Mouse (Mus musculus) liver, embryonic 13.5 days (tissue): ENCODE measurements at regions not wholly inside any gene's neighbourhood (a gene's known extent, or its start where the extent isn't known, plus 50 kb on each side); places are given as distances from the start of the nearest gene placed in this dataset.
"Not testable (repeated sequence)": the region's sequence is repeated elsewhere in the genome, so short reads cannot be mapped to it uniquely, and the experiment has no call there.

Experiments
- ATAC-seq: fragments of 200-750 bp; cut with Nextera tagmentation; 2 replicates; pipeline ENCODE4 v1.8.0; 2017; ENCODE audit warnings: low read depth, mild to moderate bottlenecking, moderate number of reproducible peaks, moderate library complexity
- DNase-seq: peaks from one replicate; pipeline ENCODE4 v3.0.0; 2022
- H3K27ac ChIP-seq: fragments of 300-500 bp; sonication (generic); 2 replicates; pipeline ENCODE4 v1.5.1; 2015; ENCODE audit warnings: moderate library complexity, mild to moderate bottlenecking, inconsistent platforms
- H3K27me3 ChIP-seq: fragments of 300-500 bp; sonication (generic); 2 replicates; pipeline ENCODE4 v1.6.1; 2015; ENCODE audit warnings: mild to moderate bottlenecking, inconsistent platforms
- H3K36me3 ChIP-seq: fragments of 300-500 bp; sonication (generic); 2 replicates; pipeline ENCODE4 v1.6.1; 2015; ENCODE audit warnings: mild to moderate bottlenecking, inconsistent platforms
- H3K4me1 ChIP-seq: fragments of 300-500 bp; sonication (generic); replicated peaks from 2 replicates; pipeline ENCODE4 v1.6.1; 2015; ENCODE audit warnings: inconsistent platforms
- H3K4me2 ChIP-seq: fragments of 300-500 bp; sonication (generic); 2 replicates; pipeline ENCODE4 v1.6.1; 2015; ENCODE audit warnings: inconsistent platforms, mild to moderate bottlenecking, moderate library complexity
- H3K4me3 ChIP-seq: fragments of 300-500 bp; sonication (generic); replicated peaks from 2 replicates; pipeline ENCODE4 v1.5.1; 2015; ENCODE audit warnings: mild to moderate bottlenecking, inconsistent platforms
- H3K9ac ChIP-seq: fragments of 300-500 bp; sonication (generic); 2 replicates; pipeline ENCODE4 v1.6.1; 2015; ENCODE audit warnings: mild to moderate bottlenecking, inconsistent platforms
- H3K9me3 ChIP-seq: fragments of 300-500 bp; sonication (generic); replicated peaks from 2 replicates; pipeline ENCODE4 v1.6.1; 2016; ENCODE audit warnings: inconsistent platforms
- WGBS: fragments of 180-500 bp; shearing (Covaris S2); methylation state at CpG from one replicate; pipeline ENCODE4 v1.1.7; 2015; ENCODE audit not compliant: insufficient replicate concordance; 5-methylcytosine and 5-hydroxymethylcytosine counted together

DNA sequence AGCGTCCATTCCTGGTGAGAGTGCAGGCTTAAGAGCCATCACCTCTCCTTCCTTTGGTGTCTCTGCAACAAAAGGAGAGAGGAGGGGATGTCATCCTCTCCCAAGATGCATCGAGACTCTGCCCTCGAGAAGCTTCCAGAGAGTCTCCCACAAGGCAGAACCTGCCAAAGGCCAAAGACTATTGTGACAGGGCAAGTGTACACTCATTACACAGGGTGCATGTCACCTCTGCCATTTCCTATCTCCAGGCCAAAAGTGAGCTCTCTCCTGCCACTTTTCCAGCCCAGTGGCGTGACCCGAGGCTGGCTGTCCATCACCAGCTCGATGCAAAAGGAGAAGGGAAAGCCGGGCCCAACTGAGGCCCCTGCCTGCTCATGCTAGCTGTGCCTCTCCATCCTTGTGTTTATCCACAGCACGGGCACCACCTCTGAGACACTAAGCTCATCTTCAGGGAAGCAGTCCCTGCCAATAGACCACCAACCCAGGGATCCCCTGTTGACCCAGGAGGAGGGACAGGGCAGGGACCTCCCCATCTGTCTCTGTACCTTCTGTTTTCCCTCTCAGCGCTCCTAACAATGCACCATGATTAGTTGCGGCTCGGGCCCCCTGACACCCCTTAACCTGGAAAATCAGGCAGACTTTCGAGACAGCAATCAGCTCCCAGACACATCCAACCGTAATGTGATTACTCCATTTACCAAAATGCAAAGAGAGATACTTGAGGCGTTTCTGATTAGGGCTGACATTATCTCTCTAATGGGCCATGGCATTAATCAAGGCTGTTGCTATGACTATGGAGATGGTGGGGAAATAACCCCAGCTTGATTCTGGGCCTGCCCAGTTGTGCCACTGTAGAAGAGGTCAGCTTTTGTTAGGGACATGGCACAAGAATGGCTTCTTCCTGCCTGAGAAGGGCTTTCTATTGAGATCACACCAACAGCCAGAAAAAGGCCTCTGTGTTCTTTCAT is 106.5 kb upstream of the Rad23b start:
- Histone ChIP-seq H3K9ac (no peak overlapping the region), H3K27ac (no peak overlapping the region), H3K9me3 (no peaks in the 10 kb centered on the region), H3K4me2 (no peak overlapping the region), H3K36me3 (no peaks in the 10 kb centered on the region), H3K4me3 (no peak overlapping the region), H3K4me1 (no peaks in the 10 kb centered on the region), H3K27me3 (no peaks in the 10 kb centered on the region)
- DNase-seq (no peak), ATAC-seq (no peak)
- 61% methylated on average over 14 of the region's 14 CpGs for WGBS

DNA sequence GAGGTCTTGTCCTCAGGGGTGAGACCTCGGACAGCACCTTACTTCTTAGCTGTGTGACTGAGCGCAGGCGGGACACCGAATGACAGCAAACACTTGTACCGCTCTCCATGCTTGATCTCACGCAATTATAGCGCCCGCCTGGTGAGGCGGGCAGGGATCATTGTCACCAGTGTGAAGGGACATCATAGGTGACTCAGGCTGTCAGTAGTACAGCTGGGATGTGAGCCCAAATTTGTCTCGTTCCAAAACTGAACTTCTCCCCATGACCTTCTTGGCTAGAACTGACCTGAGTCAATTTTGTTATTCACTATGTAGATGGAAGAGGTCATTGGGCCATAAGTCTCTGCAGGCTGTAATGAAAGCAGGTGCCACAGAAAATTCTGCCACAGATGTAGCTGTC is 104.1 kb upstream of the Rad23b start:
- no peaks in the 10 kb centered on the region for H3K4me1 ChIP-seq
- ATAC-seq (no peak), DNase-seq (no peak)
- no peak overlapping the region for H3K27ac ChIP-seq
- H3K4me2 ChIP-seq, result no peak overlapping the region
- 71% methylated on average over 10 of the region's 10 CpGs for WGBS
- H3K4me3 ChIP-seq, result no peak overlapping the region
- no peaks in the 10 kb centered on the region for H3K27me3 ChIP-seq
- no peaks in the 10 kb centered on the region for H3K9me3 ChIP-seq
- no peaks in the 10 kb centered on the region for H3K36me3 ChIP-seq
- H3K9ac ChIP-seq, result no peak overlapping the region

DNA sequence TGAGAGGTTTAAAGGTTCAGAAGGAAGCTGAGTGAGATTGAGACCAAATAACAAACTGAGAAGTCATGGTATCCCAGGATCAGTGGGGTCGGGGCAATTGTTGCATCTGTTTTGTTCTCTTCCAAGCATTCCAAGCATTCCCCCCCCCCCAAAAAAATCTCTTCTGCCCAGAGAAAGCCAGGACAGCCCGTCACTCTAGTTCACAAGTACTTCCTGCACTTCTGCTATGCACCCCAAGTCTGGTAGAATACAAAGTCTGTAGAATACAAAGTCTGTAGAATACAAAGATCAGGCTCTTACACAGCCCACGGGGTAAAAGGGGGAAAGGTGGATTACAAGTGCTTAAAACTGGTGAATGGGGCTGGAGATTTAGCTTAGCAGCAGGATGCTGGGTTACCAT is 99.5 kb upstream of the Rad23b start:
- 29% methylated on average over 3 of the region's 3 CpGs for WGBS
- H3K27me3 ChIP-seq, result no peaks in the 10 kb centered on the region

DNA sequence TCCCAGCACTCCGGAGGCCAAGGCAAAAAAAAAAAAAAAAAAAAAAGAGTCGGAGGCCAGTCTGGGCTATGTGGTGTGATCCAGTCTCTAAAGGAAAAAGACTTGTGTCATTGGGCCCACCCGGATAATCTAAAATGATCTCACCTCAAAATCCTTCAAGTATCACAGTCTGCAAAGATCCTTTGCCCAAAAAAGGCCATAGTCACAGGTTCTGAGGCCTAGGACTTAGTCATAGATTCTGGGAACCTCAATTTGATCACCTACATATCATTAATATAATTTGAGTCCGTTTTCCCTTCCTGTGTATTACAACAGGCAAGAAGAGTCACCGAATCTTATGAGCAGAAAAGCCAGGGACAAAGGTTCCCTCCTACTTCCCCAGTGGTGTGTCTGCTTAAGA is 98.3 kb upstream of the Rad23b start:
- Histone ChIP-seq H3K36me3 (no peaks in the 10 kb centered on the region), H3K9me3 (no peaks in the 10 kb centered on the region), H3K27ac (no peak overlapping the region), H3K4me1 (no peaks in the 10 kb centered on the region), H3K27me3 (no peaks in the 10 kb centered on the region), H3K4me3 (no peak overlapping the region), H3K4me2 (no peak overlapping the region), H3K9ac (no peak overlapping the region)
- DNase-seq, result no peak
- ATAC-seq, result no peak
- 57% methylated on average over 5 of the region's 5 CpGs for WGBS

More for the DNA sequence above, 99.5 kb upstream of the Rad23b start:
- Histone ChIP-seq H3K4me3 (no peak overlapping the region), H3K27ac (no peak overlapping the region), H3K9ac (no peak overlapping the region), H3K36me3 (no peaks in the 10 kb centered on the region), H3K4me1 (no peaks in the 10 kb centered on the region), H3K4me2 (no peak overlapping the region), H3K9me3 (no peaks in the 10 kb centered on the region)
- ATAC-seq, result no peak
- DNase-seq, result no peak

DNA sequence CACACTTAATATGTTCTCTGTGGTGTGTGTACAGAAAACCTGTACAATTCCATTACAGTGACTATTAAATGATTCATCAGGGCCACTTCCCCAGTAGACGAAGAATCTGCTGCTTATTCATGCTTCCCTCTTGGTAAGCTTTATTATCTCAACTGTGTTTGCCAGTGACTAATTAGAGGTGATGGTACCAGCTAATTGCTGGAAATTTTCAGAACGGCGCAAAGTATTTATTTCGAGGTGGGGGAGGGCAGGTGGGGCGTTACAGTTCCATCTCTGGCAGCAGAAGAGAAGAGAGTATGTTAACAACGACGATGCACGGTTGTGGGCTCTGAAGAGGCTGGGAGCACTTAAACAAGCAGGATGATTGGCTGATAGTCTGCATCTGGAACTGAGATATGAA is 96.1 kb upstream of the Rad23b start:
- Histone ChIP-seq H3K9me3 (no peaks in the 10 kb centered on the region), H3K27ac (no peak overlapping the region), H3K4me2 (no peak overlapping the region), H3K9ac (no peak overlapping the region), H3K36me3 (no peaks in the 10 kb centered on the region), H3K4me1 (no peaks in the 10 kb centered on the region), H3K27me3 (no peaks in the 10 kb centered on the region), H3K4me3 (no peak overlapping the region)
- WGBS, result 66% methylated on average over 8 of the region's 8 CpGs
- ATAC-seq, result no peak
- no peak for DNase-seq

DNA sequence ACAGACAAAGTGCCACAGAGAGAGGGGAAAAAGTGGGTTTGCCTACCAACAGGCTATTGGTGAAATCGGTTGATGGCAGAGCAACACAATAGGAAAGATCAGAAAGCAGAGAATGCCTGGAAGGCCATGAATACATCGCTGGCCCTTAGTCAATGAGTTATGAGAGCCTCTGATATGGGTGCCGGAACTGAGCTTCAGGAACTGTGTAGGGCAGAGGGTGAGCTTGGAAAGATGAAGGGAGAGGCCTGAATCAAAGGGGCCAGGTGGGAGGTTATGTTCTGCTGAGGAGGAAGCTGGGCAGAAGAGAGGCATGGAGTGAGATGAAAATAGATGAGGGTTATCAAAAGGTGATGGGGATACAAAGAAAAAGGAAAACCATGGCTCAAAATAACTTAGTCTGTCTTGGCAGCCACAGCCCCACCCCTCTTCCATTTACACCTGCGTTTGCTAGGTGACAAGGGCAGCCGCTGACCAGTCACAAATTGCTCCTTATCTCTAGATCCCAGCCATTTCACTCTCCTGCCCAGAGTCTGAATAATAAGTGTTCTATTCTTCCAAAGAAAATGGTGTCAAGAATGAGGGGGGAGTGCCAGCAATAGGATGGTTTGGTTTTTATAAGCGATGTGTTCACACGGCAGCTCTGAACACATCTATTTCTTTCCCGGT is 77.7 kb upstream of the Rad23b start:
- H3K36me3 ChIP-seq, result no peaks in the 10 kb centered on the region
- H3K27ac ChIP-seq, result no peak overlapping the region
- H3K4me2 ChIP-seq, result no peak overlapping the region
- 69% methylated on average over 8 of the region's 8 CpGs for WGBS
- ATAC-seq (no peak), DNase-seq (no peak)
- no peak overlapping the region for H3K4me3 ChIP-seq
- H3K4me1 ChIP-seq, result no peaks in the 10 kb centered on the region
- H3K9ac ChIP-seq, result no peak overlapping the region
- H3K9me3 ChIP-seq, result no peaks in the 10 kb centered on the region
- H3K27me3 ChIP-seq, result no peaks in the 10 kb centered on the region

DNA sequence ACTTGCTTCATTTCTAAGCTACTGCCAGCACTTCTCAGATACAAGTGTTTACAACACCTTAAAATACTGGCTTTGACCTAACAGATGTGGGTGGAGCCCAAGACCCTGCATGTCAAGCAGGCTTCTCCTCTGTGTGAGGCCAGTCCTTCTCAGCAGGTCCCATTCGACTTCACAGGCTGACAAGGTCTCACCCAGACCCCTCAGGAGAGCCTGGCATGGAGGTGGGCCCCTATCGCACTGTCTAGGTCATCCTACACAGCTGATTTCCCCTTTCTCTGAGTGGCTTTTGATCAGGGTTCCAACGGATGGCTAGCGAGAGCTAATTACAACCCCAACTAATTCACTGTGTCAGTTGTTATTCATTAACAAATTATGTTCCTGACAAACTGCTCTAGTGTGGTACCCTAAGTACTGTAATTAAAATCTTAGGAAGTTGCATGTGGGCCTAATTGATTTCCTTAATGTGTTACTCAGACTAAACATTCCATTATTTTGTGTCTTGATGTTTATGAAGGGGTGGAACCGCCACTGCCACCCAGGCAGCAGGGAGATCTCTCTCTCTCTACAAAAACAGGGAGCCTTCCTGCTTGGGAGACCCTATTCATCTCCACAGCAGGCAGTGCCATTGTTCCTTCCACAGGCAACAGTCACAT is 73.4 kb upstream of the Rad23b start:
- DNase-seq (no peak), ATAC-seq (no peak)
- Histone ChIP-seq H3K9ac (no peak overlapping the region), H3K4me3 (no peak overlapping the region), H3K9me3 (no peaks in the 10 kb centered on the region), H3K27me3 (no peaks in the 10 kb centered on the region), H3K27ac (no peak overlapping the region), H3K4me2 (no peak overlapping the region), H3K4me1 (no peaks in the 10 kb centered on the region), H3K36me3 (no peaks in the 10 kb centered on the region)
- WGBS, result 33% methylated on average over 5 of the region's 5 CpGs

DNA sequence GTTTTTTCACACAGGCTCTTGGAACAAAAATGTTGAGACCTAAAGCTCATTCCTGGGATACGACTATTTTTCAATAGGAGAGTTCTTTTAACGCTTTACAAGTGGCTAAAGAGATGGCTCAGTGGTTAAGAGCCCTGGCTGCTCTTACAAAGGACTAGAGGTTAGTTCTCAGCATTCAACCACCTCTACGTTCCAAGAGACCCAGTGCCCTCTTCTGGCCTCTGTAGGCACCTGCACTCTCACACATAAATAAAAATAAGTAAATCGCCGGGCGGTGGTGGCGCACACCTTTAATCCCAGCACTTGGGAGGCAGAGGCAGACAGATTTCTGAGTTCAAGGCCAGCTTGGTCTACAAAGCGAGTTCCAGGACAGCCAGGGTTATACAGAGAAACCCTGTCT is 70.5 kb upstream of the Rad23b start:
- not testable (repeated sequence) for H3K4me1 ChIP-seq, H3K4me2 ChIP-seq, H3K27ac ChIP-seq, H3K36me3 ChIP-seq, DNase-seq, H3K27me3 ChIP-seq, ATAC-seq, H3K4me3 ChIP-seq, H3K9me3 ChIP-seq, H3K9ac ChIP-seq
- WGBS, result 72% methylated on average over 8 of the region's 8 CpGs

DNA sequence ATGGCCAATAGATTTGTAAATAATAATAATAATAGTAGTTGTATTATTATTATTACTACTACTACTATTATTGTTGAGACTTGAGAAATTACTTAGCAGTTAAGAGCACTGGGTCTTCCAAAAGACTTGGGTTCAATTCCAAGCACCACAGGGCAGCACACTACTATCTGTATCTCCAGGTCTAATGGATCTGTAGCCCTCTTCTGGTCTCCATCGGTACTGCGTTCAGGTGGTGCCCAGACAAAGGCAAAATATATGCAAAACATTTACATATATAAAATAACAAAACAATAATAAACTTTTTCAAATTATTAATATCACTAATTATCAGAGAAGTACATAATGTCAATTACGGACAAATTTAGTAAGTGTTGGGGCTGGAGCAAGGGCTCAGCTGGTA is 69.1 kb upstream of the Rad23b start:
- ATAC-seq, result no peak
- H3K27me3 ChIP-seq, result no peaks in the 10 kb centered on the region
- no peak overlapping the region for H3K4me2 ChIP-seq
- no peak overlapping the region for H3K27ac ChIP-seq
- DNase-seq, result no peak
- H3K9ac ChIP-seq, result no peak overlapping the region
- H3K9me3 ChIP-seq, result no peaks in the 10 kb centered on the region
- no peak overlapping the region for H3K4me3 ChIP-seq
- 67% methylated on average over 3 of the region's 3 CpGs for WGBS
- no peaks in the 10 kb centered on the region for H3K4me1 ChIP-seq
- no peaks in the 10 kb centered on the region for H3K36me3 ChIP-seq

DNA sequence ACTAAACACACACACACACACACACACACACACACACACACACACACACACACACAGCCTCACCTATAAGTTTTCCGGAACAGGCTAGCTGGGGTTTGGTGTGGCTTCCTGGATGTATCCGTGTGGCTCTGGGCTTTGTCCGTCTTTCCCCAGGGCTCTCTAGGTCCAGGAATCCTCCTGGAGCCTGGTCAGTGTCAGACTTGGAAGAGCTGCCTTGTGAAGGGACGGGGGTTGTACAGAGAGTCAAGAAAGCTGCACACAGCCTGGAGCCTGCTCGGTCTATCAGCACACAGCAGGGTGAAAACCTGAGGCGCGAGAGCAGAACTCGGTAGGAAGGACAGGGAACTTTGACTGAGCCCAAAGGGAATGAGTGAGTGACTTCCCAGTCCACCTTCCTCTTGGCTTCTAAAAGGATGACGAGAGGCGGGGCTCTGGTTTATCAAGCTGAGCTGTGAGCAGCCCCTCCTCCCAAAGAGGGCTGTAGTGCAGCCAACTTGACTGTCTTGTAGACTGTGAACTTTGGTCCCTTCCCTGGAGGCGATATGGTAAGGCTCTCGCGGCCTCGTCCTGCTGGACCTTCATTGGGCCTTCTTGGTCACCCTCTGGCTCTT is 68.3 kb upstream of the Rad23b start:
- no peak for ATAC-seq
- Histone ChIP-seq H3K4me3 (no peak overlapping the region), H3K36me3 (no peaks in the 10 kb centered on the region), H3K9me3 (no peaks in the 10 kb centered on the region), H3K27ac (no peak overlapping the region), H3K4me1 (no peaks in the 10 kb centered on the region), H3K9ac (no peak overlapping the region), H3K27me3 (no peaks in the 10 kb centered on the region), H3K4me2 (no peak overlapping the region)
- 62% methylated on average over 14 of the region's 14 CpGs for WGBS
- DNase-seq, result no peak

DNA sequence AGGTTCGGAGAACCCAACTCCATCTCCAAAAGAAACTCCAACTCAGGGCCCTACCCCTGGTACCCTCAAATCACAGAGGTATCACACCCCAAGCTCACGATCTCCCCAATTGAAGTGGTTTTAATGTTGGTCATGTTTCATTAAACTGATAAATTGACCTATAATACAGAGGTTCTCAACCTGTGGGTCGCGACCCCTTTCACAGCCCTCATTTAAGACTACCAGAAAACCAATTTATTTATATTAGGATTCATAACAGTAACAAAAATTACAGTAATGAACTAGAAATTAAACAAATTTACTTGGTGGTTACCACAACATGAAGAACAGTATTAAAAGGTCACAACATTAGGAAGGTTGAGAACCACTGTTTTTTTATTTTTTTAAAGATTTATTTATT is 67.4 kb upstream of the Rad23b start:
- Histone ChIP-seq H3K27me3 (no peaks in the 10 kb centered on the region), H3K9me3 (no peaks in the 10 kb centered on the region), H3K4me1 (no peaks in the 10 kb centered on the region), H3K4me3 (no peak overlapping the region), H3K9ac (no peak overlapping the region), H3K36me3 (no peaks in the 10 kb centered on the region), H3K4me2 (no peak overlapping the region), H3K27ac (no peak overlapping the region)
- no peak for DNase-seq
- no peak for ATAC-seq
- WGBS, result 74% methylated on average over 4 of the region's 4 CpGs
